Mouse (Mus musculus): ENCODE results near the gene Mia2.

Gene Mia2

GRCm38 (mm10) chr12:59105914-59106313 is 10.3 kb downstream of the Mia2 start:
- no peak for DNase-seq

GRCm38 (mm10) chr12:59106491-59106890 is 10.9 kb downstream of the Mia2 start:
- no peak for DNase-seq

- DNase-seq = no peak
Observed at GRCm38 (mm10) chr12:59107926-59108325, 12.3 kb downstream of the Mia2 start.

- no peak for DNase-seq
Observed at GRCm38 (mm10) chr12:59117184-59117583, 21.6 kb downstream of the Mia2 start.

- no peak for DNase-seq
Observed at GRCm38 (mm10) chr12:59125426-59125825, 29.8 kb downstream of the Mia2 start.

GRCm38 (mm10) chr12:59128501-59128900 is 32.9 kb downstream of the Mia2 start:
- DNase-seq = no peak

- DNase-seq = peak; percentile 31
Observed at GRCm38 (mm10) chr12:59129038-59129437, 33.4 kb downstream of the Mia2 start.

- DNase-seq = peak; percentile 62
Observed at GRCm38 (mm10) chr12:59129592-59129991, 34.0 kb downstream of the Mia2 start.

- peak; percentile 26 for DNase-seq
Observed at GRCm38 (mm10) chr12:59130249-59130648, 34.6 kb downstream of the Mia2 start.

GRCm38 (mm10) chr12:59130651-59131577 is 35.3 kb downstream of the Mia2 start:
- DNase-seq = peak; percentile 95

GRCm38 (mm10) chr12:59131578-59131946 is 36.0 kb downstream of the Mia2 start:
- DNase-seq = peak; percentile 68

- DNase-seq = no peak
Observed at GRCm38 (mm10) chr12:59132462-59132861, 36.9 kb downstream of the Mia2 start.

GRCm38 (mm10) chr12:59132940-59133339 is 37.3 kb downstream of the Mia2 start:
- DNase-seq = no peak

- no peak for DNase-seq
Observed at GRCm38 (mm10) chr12:59133437-59133999, 37.9 kb downstream of the Mia2 start.

GRCm38 (mm10) chr12:59135096-59135495 is 39.5 kb downstream of the Mia2 start:
- no peak for DNase-seq

- DNase-seq = no peak
Observed at GRCm38 (mm10) chr12:59135533-59136300, 40.1 kb downstream of the Mia2 start.

GRCm38 (mm10) chr12:59137031-59137430 is 41.4 kb downstream of the Mia2 start:
- DNase-seq = no peak

GRCm38 (mm10) chr12:59139372-59139771 is 43.8 kb downstream of the Mia2 start:
- DNase-seq = no peak

GRCm38 (mm10) chr12:59145130-59145529 is 49.5 kb downstream of the Mia2 start:
- DNase-seq = no peak

- DNase-seq = no peak
Observed at GRCm38 (mm10) chr12:59149691-59150090, 54.1 kb downstream of the Mia2 start.

GRCm38 (mm10) chr12:59161091-59161490 is 65.5 kb downstream of the Mia2 start:
- DNase-seq = no peak

- DNase-seq = no peak
Observed at GRCm38 (mm10) chr12:59162797-59163196, 67.2 kb downstream of the Mia2 start.

- no peak for DNase-seq
Observed at GRCm38 (mm10) chr12:59164522-59164921, 68.9 kb downstream of the Mia2 start.

- DNase-seq = no peak
Observed at GRCm38 (mm10) chr12:59166557-59166956, 71.0 kb downstream of the Mia2 start.
